Mouse (Mus musculus) ES-Bruce4 (cell line): ENCODE measurements at regions not wholly inside any gene's neighbourhood (a gene's known extent, or its start where the extent isn't known, plus 50 kb on each side); places are given as distances from the start of the nearest gene placed in this dataset.

Experiments used
- CTCF ChIP-seq: IDR thresholded peaks from one replicate; pipeline ENCODE4 v1.8.1; 2011; ENCODE audit warnings: low read depth, low read length
- EP300 ChIP-seq: IDR thresholded peaks from 2 replicates; pipeline ENCODE4 v1.6.1; 2011; ENCODE audit warnings: low read depth, low read length; ENCODE audit not compliant: insufficient read depth
- POLR2A ChIP-seq: IDR thresholded peaks from one replicate; pipeline ENCODE4 v1.8.1; 2011; ENCODE audit warnings: low read length; ENCODE audit not compliant: insufficient read depth

GRCm38 (mm10) chr1:168064065-168064664 is 367.9 kb downstream of the Pbx1 start:
- TF ChIP-seq POLR2A (no peak), CTCF (no peak), EP300 (no peak)
